Mouse (Mus musculus) liver, embryonic 12.5 days (tissue): ENCODE measurements around the gene Tpte. TPM values are rescaled to one million over a fixed set of nuclear protein-coding genes. Genes with fewer than 3 reads are reported as not detected.
A peak's percentile ranks its signal among the peaks of the same experiment; 100 is the strongest.

ENCODE experiments used
- ATAC-seq: fragments of 200-750 bp; cut with Nextera tagmentation; 2 replicates; pipeline ENCODE4 v1.8.0; 2017; ENCODE audit warnings: moderate number of reproducible peaks, mild to moderate bottlenecking, moderate library complexity
- H3K27ac ChIP-seq: fragments of 300-500 bp; sonication (generic); 2 replicates; pipeline ENCODE4 v1.5.1; 2016; ENCODE audit warnings: mild to moderate bottlenecking
- H3K27me3 ChIP-seq: fragments of 300-500 bp; sonication (generic); replicated peaks from 2 replicates; pipeline ENCODE4 v1.6.1; 2016; ENCODE audit warnings: mild to moderate bottlenecking, moderate library complexity
- H3K36me3 ChIP-seq: fragments of 300-500 bp; sonication (generic); 2 replicates; pipeline ENCODE4 v1.6.1; 2016; ENCODE audit warnings: mild to moderate bottlenecking, moderate library complexity
- H3K4me1 ChIP-seq: fragments of 300-500 bp; sonication (generic); 2 replicates; pipeline ENCODE4 v1.6.1; 2016
- H3K4me2 ChIP-seq: fragments of 300-500 bp; sonication (generic); 2 replicates; pipeline ENCODE4 v1.6.1; 2016; ENCODE audit warnings: mild to moderate bottlenecking, moderate library complexity
- H3K4me3 ChIP-seq: fragments of 300-500 bp; sonication (generic); 2 replicates; pipeline ENCODE4 v1.5.1; 2016; ENCODE audit warnings: mild to moderate bottlenecking, moderate library complexity
- H3K9ac ChIP-seq: fragments of 300-500 bp; sonication (generic); 2 replicates; pipeline ENCODE4 v1.6.1; 2016; ENCODE audit warnings: mild to moderate bottlenecking, moderate library complexity
- H3K9me3 ChIP-seq: fragments of 300-500 bp; sonication (generic); replicated peaks from 2 replicates; pipeline ENCODE4 v1.6.1; 2016; ENCODE audit warnings: mild to moderate bottlenecking, moderate library complexity
- WGBS: fragments of 180-500 bp; shearing (Covaris S2); methylation state at CpG from one replicate; pipeline ENCODE4 v1.1.7; 2016; ENCODE audit not compliant: insufficient replicate concordance; 5-methylcytosine and 5-hydroxymethylcytosine counted together
- polyA plus RNA-seq: library from polyadenylated mRNA; unstranded; fragments of >200 nt; fragmentation: Nextera tagmentation; extraction: Ambion mirVana; gene quantifications from 2 replicates; pipeline ENCODE4 v1.2.1, GENCODE M21; 2016

Gene Tpte
- polyA plus RNA-seq, 1 experiment from 2014 or later, result not detected

- Histone ChIP-seq H3K9me3 (no peaks in the 10 kb centered on the region), H3K36me3 (no peaks in the 10 kb centered on the region), H3K4me3 (no peak overlapping the region), H3K4me1 (peaks cover 9% of the 10 kb centered on the region; the same call in 1 of the 2 replicates), H3K27ac (no peak overlapping the region), H3K9ac (no peak overlapping the region), H3K27me3 (no peaks in the 10 kb centered on the region; the same call in 1 of the 2 replicates), H3K4me2 (no peak overlapping the region)
- 74% methylated on average over 2 of the region's 2 CpGs for WGBS
- no peak for ATAC-seq
Observed at GRCm38 (mm10) chr8:22403235-22403634, 120.0 kb downstream of the Tpte start.

- Histone ChIP-seq H3K9ac (no peak overlapping the region), H3K4me1 (peaks cover 5% of the 10 kb centered on the region), H3K4me2 (no peak overlapping the region), H3K27ac (no peak overlapping the region), H3K9me3 (no peaks in the 10 kb centered on the region), H3K27me3 (no peaks in the 10 kb centered on the region; the same call in 1 of the 2 replicates), H3K4me3 (no peak overlapping the region), H3K36me3 (no peaks in the 10 kb centered on the region)
- 26% methylated on average over 6 of the region's 6 CpGs for WGBS
- ATAC-seq, result no peak
Observed at GRCm38 (mm10) chr8:22405733-22406132, 122.5 kb downstream of the Tpte start.

GRCm38 (mm10) chr8:22410688-22411281 is 127.5 kb downstream of the Tpte start:
- Histone ChIP-seq H3K9ac (peak overlapping the region; percentile 89), H3K4me2 (peak overlapping the region; percentile 82), H3K27ac (peak overlapping the region; percentile 76; the same call in 1 of the 2 replicates), H3K4me3 (peak overlapping the region; percentile 93), H3K4me1 (peaks cover 28% of the 10 kb centered on the region), H3K36me3 (peaks cover 10% of the 10 kb centered on the region), H3K27me3 (no peaks in the 10 kb centered on the region), H3K9me3 (no peaks in the 10 kb centered on the region)
- peak; percentile 70 for ATAC-seq
- 14% methylated on average over 16 of the region's 16 CpGs for WGBS

- peak within 1 kb of the TSS; percentile 93 for H3K4me3 ChIP-seq
- peak; percentile 88 for ATAC-seq
- WGBS, result under 1% methylated on average over 25 of the region's 25 CpGs
- peaks cover 16% of the 10 kb centered on the region for H3K36me3 ChIP-seq
- H3K9me3 ChIP-seq, result no peaks in the 10 kb centered on the region
- peak within 1 kb of the TSS; percentile 89 for H3K9ac ChIP-seq
- H3K27ac ChIP-seq, result peak within 1 kb of the TSS; percentile 76
- H3K4me2 ChIP-seq, result peak within 1 kb of the TSS; percentile 82
- H3K27me3 ChIP-seq, result no peaks in the 10 kb centered on the region
- H3K4me1 ChIP-seq, result peaks cover 28% of the 10 kb centered on the region
Observed at GRCm38 (mm10) chr8:22411282-22411702, 128.1 kb downstream of the Tpte start, which contains the start of gene Mrps31. Gene Mrps31 (plus strand): TSS chr8:22411361.

- H3K4me2 ChIP-seq, result peak overlapping the region; percentile 82
- no peaks in the 10 kb centered on the region for H3K27me3 ChIP-seq
- H3K4me1 ChIP-seq, result peaks cover 28% of the 10 kb centered on the region
- peak overlapping the region; percentile 76 for H3K27ac ChIP-seq
- peak overlapping the region; percentile 89 for H3K9ac ChIP-seq
- peaks cover 19% of the 10 kb centered on the region for H3K36me3 ChIP-seq
- peak overlapping the region; percentile 93 for H3K4me3 ChIP-seq
- H3K9me3 ChIP-seq, result no peaks in the 10 kb centered on the region
- 9% methylated on average over 8 of the region's 8 CpGs for WGBS
- ATAC-seq, result peak; percentile 56; the same call in 1 of the 2 replicates
Observed at GRCm38 (mm10) chr8:22411971-22412370, 128.7 kb downstream of the Tpte start.

Other genes starting within 250 kb of the Tpte start
- gene Atp7b, start 223.1 kb upstream of the Tpte start, polyA plus RNA-seq, result 14.3 and 15.8 TPM in 2 replicates
- gene Alg11, start 222.7 kb upstream of the Tpte start, polyA plus RNA-seq, result 15.1 and 15.2 TPM in 2 replicates
- not detected in 2 replicates for gene Nek5, start 158.4 kb upstream of the Tpte start, polyA plus RNA-seq
- gene Nek3, start 117.0 kb upstream of the Tpte start, polyA plus RNA-seq, result 1.9 and 2.3 TPM in 2 replicates
- 27.3 and 28.4 TPM in 2 replicates for gene Ckap2, start 97.6 kb upstream of the Tpte start, polyA plus RNA-seq
- gene Vps36, start 90.6 kb upstream of the Tpte start, polyA plus RNA-seq, result 13.4 and 13.9 TPM in 2 replicates
- 4.2 and 4.5 TPM in 2 replicates for gene Thsd1, start 56.1 kb upstream of the Tpte start, polyA plus RNA-seq
- 27.4 and 29.2 TPM in 2 replicates for gene Slc25a15, start 115.2 kb downstream of the Tpte start, polyA plus RNA-seq
- 33.7 and 35.1 TPM in 2 replicates for gene Mrps31, start 127.9 kb downstream of the Tpte start, polyA plus RNA-seq